Mouse (Mus musculus): ENCODE data around the gene Cit. TPM values are rescaled to one million over a fixed set of nuclear protein-coding genes. Genes with fewer than 3 reads are reported as not detected.

Cit gene
- total and polyA plus RNA-seq, 3 experiments: 44.1 to 126 (median 69.8) TPM

DNA sequence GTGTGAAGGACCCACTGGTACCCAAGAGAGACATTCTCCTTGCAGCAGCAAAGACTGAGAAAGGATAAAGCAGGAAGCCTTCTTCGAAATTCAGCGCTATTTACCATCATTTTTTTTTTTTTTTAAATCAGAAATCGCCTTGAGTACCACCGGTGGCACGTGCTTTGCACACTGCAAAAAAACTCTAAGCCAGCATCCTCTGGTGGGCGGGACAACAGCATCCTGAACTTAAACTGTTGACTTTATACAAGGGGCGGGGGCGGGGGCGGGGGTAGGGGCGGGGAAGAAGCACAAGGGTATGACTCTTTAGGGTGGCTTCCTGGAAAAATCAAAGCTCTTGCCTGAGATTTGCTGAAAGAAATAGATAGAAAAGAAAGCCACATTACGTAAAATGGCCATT lies 194.6 kb downstream of the Cit start:
- no peak for ATAC-seq (ENCODE audit: extremely low read depth, insufficient number of reproducible peaks, low FRiP score, poor library complexity, severe bottlenecking)
- TF ChIP-seq GATA2 (IDR thresholded peaks at IDR 0.05; ENCODE audit: borderline replicate concordance, low read depth, low read length): no peak
- TF ChIP-seq GATA1 (IDR thresholded peaks at IDR 0.05; ENCODE audit: borderline replicate concordance, low read length): no peak
- TF ChIP-seq CTCF (IDR thresholded peaks at IDR 0.05; ENCODE audit: low read depth, low read length): no peak
- no peak for TF ChIP-seq POLR2AphosphoS5 (IDR thresholded peaks at IDR 0.05; ENCODE audit: insufficient replicate concordance, low read depth, low read length)
- TF ChIP-seq TAL1 (conservative IDR thresholded peaks at IDR 0.05; ENCODE audit: low read depth, low read length): no peak
- no peak for DNase-seq (ENCODE audit: low spot score)
- H3K27me3 ChIP-seq (ENCODE audit: insufficient read depth, low read length): peaks cover 3% of the 10 kb centered on the region; the same call in 1 of the 2 replicates
- no peaks in the 10 kb centered on the region for H3K36me3 ChIP-seq (replicated peaks)
- no peaks in the 10 kb centered on the region for H3K4me1 ChIP-seq (ENCODE audit: insufficient read depth, low read depth, low read length)
- H3K4me3 ChIP-seq (ENCODE audit: low read depth, low read length): no peak overlapping the region
- no peaks in the 10 kb centered on the region for H3K9me3 ChIP-seq (replicated peaks)

DNA sequence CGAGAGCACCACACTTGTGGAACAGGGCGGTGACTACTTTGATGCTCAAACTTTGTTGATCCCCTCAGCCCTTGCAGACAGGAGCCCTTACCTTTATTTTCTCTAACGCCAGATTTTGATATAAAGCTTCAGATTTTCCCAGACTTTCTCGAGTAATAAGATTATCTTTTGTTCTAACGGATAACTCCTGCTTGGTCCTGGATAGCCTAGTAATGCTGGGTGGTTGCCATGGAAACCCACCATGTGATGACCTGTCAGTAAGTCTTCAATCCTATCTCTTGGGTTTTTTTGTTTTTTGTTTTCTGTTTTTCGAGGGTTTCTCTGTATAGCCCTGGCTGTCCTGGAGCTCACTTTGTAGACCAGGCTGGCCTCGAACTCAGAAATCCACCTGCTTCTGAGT lies 197.2 kb downstream of the Cit start:
- Histone ChIP-seq H3K36me3 (replicated peaks) (no peaks in the 10 kb centered on the region), H3K4me3 (ENCODE audit: low read depth, low read length) (no peak overlapping the region), H3K27me3 (ENCODE audit: insufficient read depth, low read length) (no peaks in the 10 kb centered on the region), H3K9me3 (replicated peaks) (no peaks in the 10 kb centered on the region), H3K4me1 (ENCODE audit: insufficient read depth, low read depth, low read length) (no peaks in the 10 kb centered on the region)
- ATAC-seq (ENCODE audit: extremely low read depth, insufficient number of reproducible peaks, low FRiP score, poor library complexity, severe bottlenecking): no peak
- no peak for DNase-seq (ENCODE audit: low spot score)
- TF ChIP-seq GATA1 (IDR thresholded peaks at IDR 0.05; ENCODE audit: borderline replicate concordance, low read length) (no peak), GATA2 (IDR thresholded peaks at IDR 0.05; ENCODE audit: borderline replicate concordance, low read depth, low read length) (no peak), TAL1 (conservative IDR thresholded peaks at IDR 0.05; ENCODE audit: low read depth, low read length) (no peak), CTCF (IDR thresholded peaks at IDR 0.05; ENCODE audit: low read depth, low read length) (no peak), POLR2AphosphoS5 (IDR thresholded peaks at IDR 0.05; ENCODE audit: insufficient replicate concordance, low read depth, low read length) (no peak)

DNA sequence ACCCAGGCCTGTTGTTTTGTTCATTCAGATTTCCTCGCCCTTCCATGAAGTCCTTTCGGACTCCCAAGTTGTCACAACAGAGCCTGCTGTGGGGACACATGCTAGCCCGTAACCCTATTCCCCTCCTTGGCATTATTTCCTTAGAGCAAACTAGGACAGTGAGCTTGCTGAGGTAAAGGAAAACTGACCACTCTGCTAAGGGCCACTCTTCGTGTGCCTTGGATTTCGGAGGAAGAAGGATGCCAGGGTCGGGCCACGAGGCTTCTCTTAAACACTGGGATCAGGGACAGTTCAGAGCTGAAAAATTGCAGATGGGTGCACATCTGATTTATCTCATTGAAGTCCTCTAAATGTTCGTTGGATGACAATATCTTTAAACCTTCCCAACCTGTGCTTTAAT lies 200.5 kb downstream of the Cit start:
- Histone ChIP-seq H3K4me3 (ENCODE audit: low read depth, low read length) (no peak overlapping the region), H3K4me1 (ENCODE audit: insufficient read depth, low read depth, low read length) (no peaks in the 10 kb centered on the region), H3K9me3 (replicated peaks) (peaks cover 12% of the 10 kb centered on the region), H3K36me3 (replicated peaks) (no peaks in the 10 kb centered on the region), H3K27me3 (ENCODE audit: insufficient read depth, low read length) (no peaks in the 10 kb centered on the region)
- ATAC-seq (ENCODE audit: extremely low read depth, insufficient number of reproducible peaks, low FRiP score, poor library complexity, severe bottlenecking) (no peak), DNase-seq (ENCODE audit: low spot score) (no peak)
- no peak for TF ChIP-seq POLR2AphosphoS5 (IDR thresholded peaks at IDR 0.05; ENCODE audit: insufficient replicate concordance, low read depth, low read length)
- no peak for TF ChIP-seq GATA2 (IDR thresholded peaks at IDR 0.05; ENCODE audit: borderline replicate concordance, low read depth, low read length)
- no peak for TF ChIP-seq TAL1 (conservative IDR thresholded peaks at IDR 0.05; ENCODE audit: low read depth, low read length)
- TF ChIP-seq CTCF (IDR thresholded peaks at IDR 0.05; ENCODE audit: low read depth, low read length): no peak

DNA sequence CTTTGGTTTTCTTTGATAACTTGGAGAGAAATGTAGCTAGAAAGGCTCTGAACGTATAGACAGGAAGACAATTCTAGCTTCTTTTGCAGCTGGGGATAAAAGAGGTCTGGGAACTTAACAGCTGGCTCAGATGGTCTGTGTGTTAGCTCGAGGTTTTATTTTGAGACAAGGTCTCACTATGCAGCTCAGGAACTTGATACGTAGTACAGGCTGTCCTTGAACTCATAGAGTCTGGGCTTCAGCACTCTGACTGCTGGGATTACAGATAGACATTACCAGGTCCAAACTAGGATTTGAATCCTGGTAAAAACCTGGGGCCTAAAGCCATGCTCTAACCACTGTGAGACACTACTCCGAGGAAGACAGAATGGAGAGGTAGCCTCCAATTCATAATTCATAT lies 201.2 kb downstream of the Cit start:
- Histone ChIP-seq H3K4me1 (ENCODE audit: insufficient read depth, low read depth, low read length) (no peaks in the 10 kb centered on the region), H3K36me3 (replicated peaks) (no peaks in the 10 kb centered on the region), H3K27me3 (ENCODE audit: insufficient read depth, low read length) (no peaks in the 10 kb centered on the region), H3K9me3 (replicated peaks) (peaks cover 12% of the 10 kb centered on the region), H3K4me3 (ENCODE audit: low read depth, low read length) (no peak overlapping the region)
- ATAC-seq (ENCODE audit: extremely low read depth, insufficient number of reproducible peaks, low FRiP score, poor library complexity, severe bottlenecking) (no peak), DNase-seq (ENCODE audit: low spot score) (no peak)
- TF ChIP-seq GATA1 (IDR thresholded peaks at IDR 0.05; ENCODE audit: borderline replicate concordance, low read length) (no peak), GATA2 (IDR thresholded peaks at IDR 0.05; ENCODE audit: borderline replicate concordance, low read depth, low read length) (no peak), TAL1 (conservative IDR thresholded peaks at IDR 0.05; ENCODE audit: low read depth, low read length) (no peak), CTCF (IDR thresholded peaks at IDR 0.05; ENCODE audit: low read depth, low read length) (no peak), POLR2AphosphoS5 (IDR thresholded peaks at IDR 0.05; ENCODE audit: insufficient replicate concordance, low read depth, low read length) (no peak)

DNA sequence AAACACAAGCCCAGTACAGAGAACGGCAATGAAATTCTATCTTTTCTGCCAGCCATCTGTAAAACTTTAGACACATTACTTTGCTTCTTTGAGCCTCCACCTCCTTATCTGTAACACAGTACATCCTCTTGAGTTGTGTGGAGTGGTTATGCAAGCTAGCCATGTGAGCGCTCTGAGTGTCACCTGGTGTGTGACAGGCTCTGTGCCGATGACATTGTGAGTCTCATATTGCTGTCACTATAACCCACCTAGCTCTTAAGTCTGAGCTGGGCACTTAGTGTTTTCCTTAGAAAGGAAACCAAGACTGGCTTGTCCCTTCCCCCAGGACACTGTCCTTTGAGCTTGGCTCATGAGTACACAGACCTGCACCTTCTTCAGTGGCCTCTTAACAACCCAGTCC lies 203.2 kb downstream of the Cit start:
- no peak for DNase-seq (ENCODE audit: low spot score)
- Histone ChIP-seq H3K36me3 (replicated peaks) (no peaks in the 10 kb centered on the region), H3K4me1 (ENCODE audit: insufficient read depth, low read depth, low read length) (no peaks in the 10 kb centered on the region), H3K9me3 (replicated peaks) (peaks cover 22% of the 10 kb centered on the region), H3K27me3 (ENCODE audit: insufficient read depth, low read length) (no peaks in the 10 kb centered on the region), H3K4me3 (ENCODE audit: low read depth, low read length) (no peak overlapping the region)
- TF ChIP-seq GATA2 (IDR thresholded peaks at IDR 0.05; ENCODE audit: borderline replicate concordance, low read depth, low read length) (no peak), GATA1 (IDR thresholded peaks at IDR 0.05; ENCODE audit: borderline replicate concordance, low read length) (no peak), TAL1 (conservative IDR thresholded peaks at IDR 0.05; ENCODE audit: low read depth, low read length) (no peak), POLR2AphosphoS5 (IDR thresholded peaks at IDR 0.05; ENCODE audit: insufficient replicate concordance, low read depth, low read length) (no peak), CTCF (IDR thresholded peaks at IDR 0.05; ENCODE audit: low read depth, low read length) (no peak)
- ATAC-seq (ENCODE audit: extremely low read depth, insufficient number of reproducible peaks, low FRiP score, poor library complexity, severe bottlenecking): no peak

DNA sequence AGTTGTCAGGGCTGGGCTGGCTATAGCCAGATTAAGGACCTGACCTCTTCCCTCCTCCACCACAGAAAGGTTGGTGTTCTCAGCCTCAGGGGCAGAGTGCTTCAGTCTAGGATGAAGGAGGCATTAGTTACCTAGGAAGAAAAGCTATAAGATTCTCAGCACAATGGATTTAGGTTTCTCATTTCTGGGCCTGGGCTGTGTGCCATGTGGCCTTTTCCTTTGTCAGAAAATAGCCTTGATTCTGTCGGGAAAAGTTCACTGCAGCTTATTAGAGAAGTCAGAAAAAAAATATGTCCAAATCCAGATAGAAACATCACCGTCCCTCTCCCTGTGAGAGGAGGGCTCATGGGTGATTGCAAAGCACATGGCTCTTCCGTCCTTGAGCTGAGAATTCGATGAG lies 204.7 kb downstream of the Cit start:
- H3K4me3 ChIP-seq (ENCODE audit: low read depth, low read length): no peak overlapping the region

More for the DNA sequence above, 204.7 kb downstream of the Cit start:
- no peaks in the 10 kb centered on the region for H3K36me3 ChIP-seq (replicated peaks)
- H3K9me3 ChIP-seq (replicated peaks): peaks cover 24% of the 10 kb centered on the region
- H3K4me1 ChIP-seq (ENCODE audit: insufficient read depth, low read depth, low read length): no peaks in the 10 kb centered on the region
- H3K27me3 ChIP-seq (ENCODE audit: insufficient read depth, low read length): no peaks in the 10 kb centered on the region
- TF ChIP-seq GATA2 (IDR thresholded peaks at IDR 0.05; ENCODE audit: borderline replicate concordance, low read depth, low read length) (no peak), CTCF (IDR thresholded peaks at IDR 0.05; ENCODE audit: low read depth, low read length) (no peak), GATA1 (IDR thresholded peaks at IDR 0.05; ENCODE audit: borderline replicate concordance, low read length) (no peak), TAL1 (conservative IDR thresholded peaks at IDR 0.05; ENCODE audit: low read depth, low read length) (no peak), POLR2AphosphoS5 (IDR thresholded peaks at IDR 0.05; ENCODE audit: insufficient replicate concordance, low read depth, low read length) (no peak)
- DNase-seq (ENCODE audit: low spot score) (no peak), ATAC-seq (ENCODE audit: extremely low read depth, insufficient number of reproducible peaks, low FRiP score, poor library complexity, severe bottlenecking) (no peak)

All from G1E (cell line).